Mouse (Mus musculus) C2C12 (cell line): ENCODE measurements around the gene Hipk4. TPM values are rescaled to one million over a fixed set of nuclear protein-coding genes. Genes with fewer than 3 reads are reported as not detected.

Source experiments
- H3K27me3 ChIP-seq: one replicate; pipeline ENCODE4 v1.6.1; 2011; ENCODE audit not compliant: control insufficient read depth, insufficient read depth, insufficient read length
- H3K36me3 ChIP-seq: one replicate; pipeline ENCODE4 v1.6.1; 2011; ENCODE audit not compliant: control insufficient read depth, insufficient read depth
- H3K4me3 ChIP-seq: one replicate; pipeline ENCODE4 v1.5.1; 2011; ENCODE audit warnings: mild to moderate bottlenecking, control low read depth; ENCODE audit not compliant: poor library complexity, insufficient read depth, severe bottlenecking
- H3K79me2 ChIP-seq: one replicate; pipeline ENCODE4 v1.6.1; 2011; ENCODE audit not compliant: control insufficient read depth, insufficient read depth
- H3K79me3 ChIP-seq: one replicate; pipeline ENCODE4 v1.6.1; 2011; ENCODE audit warnings: low read depth, control low read depth
- H3ac ChIP-seq: one replicate; pipeline ENCODE3; 2011; ENCODE audit warnings: low read depth; ENCODE audit not compliant: control insufficient read depth, insufficient read length
- CEBPB ChIP-seq: IDR thresholded peaks from one replicate; pipeline ENCODE4 v1.6.1; 2011; ENCODE audit warnings: low read depth, mild to moderate bottlenecking, control low read depth, moderate library complexity
- CTCF ChIP-seq: IDR thresholded peaks from one replicate; pipeline ENCODE4 v1.5.1; 2011; ENCODE audit not compliant: control insufficient read depth, insufficient read depth, insufficient read length
- FOSL1 ChIP-seq: IDR thresholded peaks from one replicate; pipeline ENCODE4 v1.8.0; 2011; ENCODE audit warnings: mild to moderate bottlenecking, low read length; ENCODE audit not compliant: poor library complexity, insufficient read depth, severe bottlenecking
- MAX ChIP-seq: IDR thresholded peaks from one replicate; pipeline ENCODE4 v1.6.1; 2011; ENCODE audit warnings: mild to moderate bottlenecking, control low read depth
- MYOD1 ChIP-seq: IDR thresholded peaks from one replicate; pipeline ENCODE4 v1.6.1; 2011; ENCODE audit warnings: low read depth; ENCODE audit not compliant: control insufficient read depth, insufficient read length
- MYOG ChIP-seq: IDR thresholded peaks from one replicate; pipeline ENCODE4 v1.6.1; 2011; ENCODE audit not compliant: control insufficient read depth, insufficient read length; ENCODE audit errors: extremely low read depth
- USF1 ChIP-seq: IDR thresholded peaks from one replicate; pipeline ENCODE4 v1.6.1; 2011; ENCODE audit warnings: low read depth, mild to moderate bottlenecking, control low read depth, moderate library complexity
- polyA plus RNA-seq: library from polyadenylated mRNA; unstranded; fragments of >200 nt; fragmentation: generic; extraction: Trizol; gene quantifications from one replicate; pipeline ENCODE4 v1.2.1, GENCODE M21; 2012; ENCODE audit warnings: missing spikeins

Gene Hipk4
- polyA plus RNA-seq, 1 experiment: 0.70 TPM

DNA sequence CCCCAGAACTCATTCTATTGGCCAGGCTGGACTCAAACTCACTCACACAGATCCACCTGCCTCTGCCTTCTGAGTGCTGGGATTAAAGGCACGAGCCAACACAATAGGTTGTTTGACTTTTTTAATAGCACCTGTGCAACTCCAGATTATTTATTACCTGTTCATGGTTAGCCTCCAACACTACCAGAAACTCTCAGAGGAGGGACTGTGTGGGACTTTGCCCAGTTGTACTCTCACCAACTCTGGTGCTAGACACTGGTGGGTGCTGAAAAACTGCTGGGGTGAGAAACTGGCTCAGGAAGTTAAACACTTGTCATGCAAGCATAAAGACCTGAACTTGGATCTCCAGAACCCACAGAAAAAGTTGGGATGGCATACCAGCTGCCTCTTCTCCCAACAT lies 43.3 kb upstream of the Hipk4 start:
- no peak overlapping the region for H3K4me3 ChIP-seq
- no peaks in the 10 kb centered on the region for H3K27me3 ChIP-seq
- H3K36me3 ChIP-seq: peaks cover 17% of the 10 kb centered on the region
- H3K79me3 ChIP-seq: peaks cover 13% of the 10 kb centered on the region
- H3K79me2 ChIP-seq: peaks cover 18% of the 10 kb centered on the region
- TF ChIP-seq MAX: no peak
- no peak overlapping the region for H3ac ChIP-seq

- H3K36me3 ChIP-seq: peaks cover 15% of the 10 kb centered on the region
- H3K79me2 ChIP-seq: peaks cover 11% of the 10 kb centered on the region
- H3K27me3 ChIP-seq: no peaks in the 10 kb centered on the region
- H3K79me3 ChIP-seq: peaks cover 7% of the 10 kb centered on the region
- no peak overlapping the region for H3K4me3 ChIP-seq
- H3ac ChIP-seq: no peak overlapping the region
- TF ChIP-seq MAX (no peak), CEBPB (no peak), FOSL1 (no peak), MYOD1 (no peak), USF1 (no peak), MYOG (no peak)
Measured at GRCm38 (mm10) chr7:27480506-27480905, 42.6 kb upstream of the Hipk4 start.

GRCm38 (mm10) chr7:27480927-27481626 lies 42.0 kb upstream of the Hipk4 start:
- H3K4me3 ChIP-seq: no peak overlapping the region
- peak overlapping the region; percentile 33 for H3ac ChIP-seq
- H3K36me3 ChIP-seq: peaks cover 10% of the 10 kb centered on the region
- peaks cover 5% of the 10 kb centered on the region for H3K79me2 ChIP-seq
- H3K79me3 ChIP-seq: peaks cover 2% of the 10 kb centered on the region
- H3K27me3 ChIP-seq: no peaks in the 10 kb centered on the region
- TF ChIP-seq FOSL1 (no peak), CTCF (no peak), MYOG (no peak), CEBPB (no peak), MYOD1 (no peak), MAX (no peak), USF1 (no peak)

DNA sequence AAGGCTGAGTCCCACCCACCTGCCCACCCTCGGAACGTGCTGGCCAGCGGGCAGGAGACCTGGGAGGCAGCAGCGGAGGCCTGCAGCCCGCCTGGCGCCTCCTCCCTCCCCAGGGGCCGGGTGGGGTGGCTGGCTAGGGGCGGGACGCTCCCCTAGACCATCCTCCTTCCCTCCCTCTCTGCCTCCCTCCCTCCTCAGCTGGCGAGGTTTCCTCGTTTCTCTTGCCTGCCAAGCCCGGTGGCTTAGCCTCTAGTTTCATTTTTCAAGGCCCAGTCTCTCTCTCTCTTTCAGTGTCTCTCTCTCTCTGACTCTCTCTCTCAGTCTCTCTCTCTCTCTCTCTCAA lies 41.5 kb upstream of the Hipk4 start:
- Histone ChIP-seq H3K27me3 (no peaks in the 10 kb centered on the region), H3ac (no peak overlapping the region), H3K79me2 (no peaks in the 10 kb centered on the region), H3K79me3 (no peaks in the 10 kb centered on the region), H3K4me3 (no peak overlapping the region), H3K36me3 (peaks cover 4% of the 10 kb centered on the region)
- TF ChIP-seq FOSL1: no peak
- TF ChIP-seq MAX: peak; percentile 31

DNA sequence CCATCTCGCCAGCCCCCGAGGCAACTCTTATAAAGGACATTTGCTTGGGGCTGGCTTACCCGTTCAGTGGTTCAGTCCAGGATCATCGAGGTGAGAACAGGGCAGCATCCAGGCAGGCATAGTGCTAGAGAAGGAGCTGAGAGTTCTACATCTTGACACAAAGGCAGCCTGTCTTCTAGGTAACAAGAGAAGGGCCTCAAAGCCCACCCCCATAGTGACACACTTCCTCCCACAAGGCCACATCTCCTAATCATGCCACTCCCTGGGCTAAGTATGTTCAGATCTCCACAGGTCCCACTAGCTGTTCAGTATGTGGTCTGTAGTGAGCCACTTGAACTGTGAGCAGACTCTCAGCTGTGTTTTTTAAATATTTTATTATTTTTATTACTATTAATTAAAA lies 39.2 kb upstream of the Hipk4 start:
- H3K27me3 ChIP-seq: no peaks in the 10 kb centered on the region
- peaks cover 8% of the 10 kb centered on the region for H3K36me3 ChIP-seq
- H3K79me2 ChIP-seq: peaks cover 16% of the 10 kb centered on the region
- TF ChIP-seq MAX (no peak), MYOG (no peak), FOSL1 (no peak), CEBPB (no peak), MYOD1 (no peak), CTCF (no peak), USF1 (no peak)
- H3K4me3 ChIP-seq: no peak overlapping the region
- peaks cover 14% of the 10 kb centered on the region for H3K79me3 ChIP-seq
- H3ac ChIP-seq: no peak overlapping the region

DNA sequence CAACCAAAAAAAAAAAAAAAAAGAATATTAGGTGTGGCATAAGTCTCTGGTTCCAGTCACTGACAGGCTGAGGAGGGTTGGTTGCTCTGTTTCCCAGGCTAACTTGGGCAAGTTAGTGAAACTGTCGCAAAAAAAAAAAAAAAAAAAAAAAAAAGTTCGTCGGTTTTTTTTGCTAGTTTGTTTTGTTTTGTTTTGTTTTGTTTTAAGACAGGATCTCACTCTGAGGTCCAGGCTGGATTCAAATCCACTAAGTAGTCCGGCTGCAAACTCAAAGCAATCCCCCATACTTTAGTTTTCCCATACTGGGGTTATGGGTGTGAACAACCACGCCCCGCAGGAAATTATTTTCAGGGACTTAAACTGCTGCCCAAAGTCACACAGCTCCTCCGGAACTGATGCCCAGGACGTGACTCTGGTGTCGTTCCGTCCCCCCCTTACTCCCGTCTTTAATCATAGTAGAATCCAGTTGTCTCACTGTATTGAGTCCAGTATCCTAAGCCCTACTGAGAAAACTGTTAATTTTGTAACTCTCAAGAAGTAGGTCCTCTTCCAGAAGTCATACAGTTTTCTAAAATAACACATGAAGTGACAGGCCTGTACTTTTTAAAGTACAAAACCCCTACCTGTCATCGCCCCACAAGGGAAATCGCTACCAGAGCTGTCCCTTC lies 36.8 kb upstream of the Hipk4 start:
- Histone ChIP-seq H3K79me3 (peaks cover 23% of the 10 kb centered on the region), H3K36me3 (peaks cover 23% of the 10 kb centered on the region), H3K4me3 (peak overlapping the region; percentile 68), H3ac (no peak overlapping the region), H3K79me2 (peaks cover 33% of the 10 kb centered on the region), H3K27me3 (no peaks in the 10 kb centered on the region)
- TF ChIP-seq MYOD1 (no peak), MAX (no peak), FOSL1 (no peak), CEBPB (no peak), USF1 (no peak), CTCF (no peak), MYOG (no peak)
